Mouse (Mus musculus) lung, postnatal 25 days (tissue): Measurements from ENCODE around the gene Gm21560.
"Not testable (repeated sequence)": the region's sequence is repeated elsewhere in the genome, so short reads cannot be mapped to it uniquely, and the experiment has no call there.

Experiments
- DNase-seq: peaks from one replicate; pipeline ENCODE4 v3.0.0; 2022; ENCODE audit warnings: low spot score

The Gm21560 gene

GRCm38 (mm10) chr14:6219192-6219591 lies at the start of gene Gm21560:
Gm21560 (minus strand) TSS chr14:6219292.
- not testable (repeated sequence) for DNase-seq

GRCm38 (mm10) chr14:6163538-6163937 lies 55.6 kb downstream of the Gm21560 start:
- not testable (repeated sequence) for DNase-seq

GRCm38 (mm10) chr14:6161085-6161484 lies 58.0 kb downstream of the Gm21560 start:
- not testable (repeated sequence) for DNase-seq
